Mouse (Mus musculus) liver, postnatal 0 days (tissue): ENCODE data around the gene Cdv3.

Source experiments
- CTCF ChIP-seq: sonication (generic); IDR thresholded peaks from 2 replicates; pipeline ENCODE4 v1.5.1; 2016; ENCODE audit warnings: antibody characterized with exemption, low read depth
- EP300 ChIP-seq: IDR thresholded peaks from 2 replicates; pipeline ENCODE4 v1.6.1; 2016; ENCODE audit warnings: antibody characterized with exemption, low read depth, mild to moderate bottlenecking

- TF ChIP-seq CTCF (no peak), EP300 (no peak)
These were observed 55.8 kb downstream of the Cdv3 start for GRCm38 (mm10) chr9:103309832-103310231.
